Mouse (Mus musculus) forebrain, embryonic 14.5 days (tissue): ENCODE data around the gene Shroom1. TPM values are rescaled to one million over a fixed set of nuclear protein-coding genes. Genes with fewer than 3 reads are reported as not detected.

ENCODE experiments used
- ATAC-seq: fragments of 200-750 bp; cut with Nextera tagmentation; 2 replicates; pipeline ENCODE4 v1.8.0; 2017; ENCODE audit warnings: mild to moderate bottlenecking, moderate library complexity
- DNase-seq: peaks from one replicate; pipeline ENCODE4 v3.0.0-alpha.2; 2015; ENCODE audit warnings: low spot score
- H3K27ac ChIP-seq: fragments of 300-500 bp; sonication (generic); 2 replicates; pipeline ENCODE4 v1.5.1; 2014; ENCODE audit warnings: low read depth, mild to moderate bottlenecking, control low read depth, low read length, moderate library complexity
- H3K27me3 ChIP-seq: fragments of 300-500 bp; sonication (generic); replicated peaks from 2 replicates; pipeline ENCODE4 v1.6.1; 2014; ENCODE audit warnings: low read length, control low read depth, mixed read lengths; ENCODE audit not compliant: control insufficient read depth, insufficient read depth
- H3K36me3 ChIP-seq: fragments of 300-500 bp; sonication (generic); 2 replicates; pipeline ENCODE4 v1.6.1; 2014; ENCODE audit warnings: low read length, control low read depth; ENCODE audit not compliant: control insufficient read depth, insufficient read depth
- H3K4me1 ChIP-seq: fragments of 300-500 bp; sonication (generic); 2 replicates; pipeline ENCODE4 v1.6.1; 2014; ENCODE audit warnings: antibody characterized with exemption, low read length, control low read depth; ENCODE audit not compliant: control insufficient read depth, insufficient read depth
- H3K4me2 ChIP-seq: fragments of 300-500 bp; sonication (generic); 2 replicates; pipeline ENCODE4 v1.6.1; 2014; ENCODE audit warnings: mild to moderate bottlenecking, control low read depth, low read length
- H3K4me3 ChIP-seq: fragments of 300-500 bp; sonication (generic); 2 replicates; pipeline ENCODE4 v1.5.1; 2014; ENCODE audit warnings: low read depth, low read length, control low read depth
- H3K9ac ChIP-seq: fragments of 300-500 bp; sonication (generic); 2 replicates; pipeline ENCODE4 v1.6.1; 2014; ENCODE audit warnings: mild to moderate bottlenecking, low read length, control low read depth, moderate library complexity
- H3K9me3 ChIP-seq: fragments of 300-500 bp; sonication (generic); replicated peaks from 2 replicates; pipeline ENCODE4 v1.6.1; 2016; ENCODE audit warnings: low read length, control low read depth, mixed read lengths; ENCODE audit not compliant: control insufficient read depth
- WGBS: fragments of 180-500 bp; shearing (Covaris S2); extraction: QIAGEN DNeasy Blood & Tissue Kit; methylation state at CpG from one replicate; pipeline ENCODE4 v1.1.7; 2014; 5-methylcytosine and 5-hydroxymethylcytosine counted together
- polyA plus RNA-seq: library from polyadenylated mRNA; unstranded; fragments of >200 nt; fragmentation: Nextera tagmentation; extraction: Ambion mirVana; gene quantifications from 2 replicates; pipeline ENCODE4 v1.2.1, GENCODE M21; 2014

Shroom1 gene
- polyA plus RNA-seq, 1 experiment from 2014 or later, result 1.5 TPM

- peaks cover 36% of the 10 kb centered on the region for H3K27me3 ChIP-seq
- ATAC-seq (no peak; the same call in 1 of the 2 replicates), DNase-seq (peak; percentile 29)
- peak within 1 kb of the TSS; percentile 55 for H3K9ac ChIP-seq
- peaks cover 10% of the 10 kb centered on the region; the same call in 1 of the 2 replicates for H3K4me1 ChIP-seq
- H3K9me3 ChIP-seq, result 0 out of 2 replicates have a peak, but pooled peaks cover 2% of the 10 kb centered on the region
- H3K36me3 ChIP-seq, result no peaks in the 10 kb centered on the region
- 3% methylated on average over 40 of the region's 40 CpGs for whole genome bisulfite sequencing
- peak within 1 kb of the TSS; percentile 39 for H3K4me3 ChIP-seq
- H3K4me2 ChIP-seq, result peak within 1 kb of the TSS; percentile 62
- 0 out of 2 replicates have a peak within 1 kb of the TSS, but pooled peaks have one; percentile 21 for H3K27ac ChIP-seq
Observed at GRCm38 (mm10) chr11:53479783-53480301, 22.8 kb downstream of the Shroom1 start, which contains the start of the genes Gm9945 and Sowaha. Gene Gm9945 (plus strand): TSS chr11:53480166. Gene Sowaha (minus strand): TSS chr11:53480274.

GRCm38 (mm10) chr11:53481088-53481730 is 24.2 kb downstream of the Shroom1 start:
- no peak for DNase-seq
- Histone ChIP-seq H3K36me3 (no peaks in the 10 kb centered on the region), H3K4me1 (peaks cover 4% of the 10 kb centered on the region; the same call in 1 of the 2 replicates), H3K27me3 (peaks cover 36% of the 10 kb centered on the region), H3K9me3 (0 out of 2 replicates have a peak, but pooled peaks cover 2% of the 10 kb centered on the region), H3K27ac (no peak overlapping the region), H3K4me2 (no peak overlapping the region), H3K4me3 (no peak overlapping the region), H3K9ac (no peak overlapping the region)
- ATAC-seq, result no peak
- 78% methylated on average over 4 of the region's 4 CpGs for WGBS

GRCm38 (mm10) chr11:53483159-53483891 is 26.3 kb downstream of the Shroom1 start:
- Histone ChIP-seq H3K36me3 (no peaks in the 10 kb centered on the region), H3K9me3 (0 out of 2 replicates have a peak, but pooled peaks cover 2% of the 10 kb centered on the region), H3K4me1 (peaks cover 4% of the 10 kb centered on the region; the same call in 1 of the 2 replicates), H3K9ac (no peak overlapping the region), H3K27me3 (peaks cover 31% of the 10 kb centered on the region), H3K27ac (no peak overlapping the region), H3K4me2 (no peak overlapping the region), H3K4me3 (no peak overlapping the region)
- WGBS, result 79% methylated on average over 9 of the region's 9 CpGs
- ATAC-seq, result no peak
- DNase-seq, result no peak

- Histone ChIP-seq H3K27me3 (peaks cover 10% of the 10 kb centered on the region), H3K36me3 (no peaks in the 10 kb centered on the region), H3K4me1 (no peaks in the 10 kb centered on the region), H3K9ac (no peak overlapping the region), H3K4me3 (no peak overlapping the region), H3K4me2 (no peak overlapping the region), H3K9me3 (no peaks in the 10 kb centered on the region), H3K27ac (no peak overlapping the region)
- 41% methylated on average over 3 of the region's 3 CpGs for WGBS
- DNase-seq (no peak), ATAC-seq (no peak)
Observed at GRCm38 (mm10) chr11:53485719-53486118, 28.7 kb downstream of the Shroom1 start.

GRCm38 (mm10) chr11:53486351-53486750 is 29.3 kb downstream of the Shroom1 start:
- no peak overlapping the region for H3K9ac ChIP-seq
- WGBS, result 72% methylated on average over 3 of the region's 3 CpGs
- H3K4me3 ChIP-seq, result no peak overlapping the region
- no peaks in the 10 kb centered on the region for H3K4me1 ChIP-seq
- H3K4me2 ChIP-seq, result no peak overlapping the region
- DNase-seq (no peak), ATAC-seq (no peak)
- peaks cover 5% of the 10 kb centered on the region for H3K27me3 ChIP-seq
- H3K36me3 ChIP-seq, result no peaks in the 10 kb centered on the region
- no peaks in the 10 kb centered on the region for H3K9me3 ChIP-seq
- no peak overlapping the region for H3K27ac ChIP-seq

GRCm38 (mm10) chr11:53486822-53487594 is 30.0 kb downstream of the Shroom1 start:
- no peaks in the 10 kb centered on the region for H3K9me3 ChIP-seq
- DNase-seq (no peak), ATAC-seq (no peak)
- no peak overlapping the region for H3K27ac ChIP-seq
- H3K4me2 ChIP-seq, result peak overlapping the region; percentile 40
- peak overlapping the region; percentile 25; the same call in 1 of the 2 replicates for H3K9ac ChIP-seq
- no peaks in the 10 kb centered on the region for H3K36me3 ChIP-seq
- 0 out of 2 replicates have a peak, but pooled peaks cover 2% of the 10 kb centered on the region for H3K4me1 ChIP-seq
- 14% methylated on average over 27 of the region's 27 CpGs for WGBS
- peak overlapping the region; percentile 10; the same call in 1 of the 2 replicates for H3K4me3 ChIP-seq
- peaks cover 2% of the 10 kb centered on the region; the same call in 1 of the 2 replicates for H3K27me3 ChIP-seq

GRCm38 (mm10) chr11:53489007-53489406 is 32.0 kb downstream of the Shroom1 start:
- no peaks in the 10 kb centered on the region for H3K36me3 ChIP-seq
- H3K4me3 ChIP-seq, result no peak overlapping the region
- 91% methylated on average over 5 of the region's 5 CpGs for WGBS
- ATAC-seq (no peak), DNase-seq (no peak)
- no peak overlapping the region for H3K9ac ChIP-seq
- 0 out of 2 replicates have a peak, but pooled peaks cover 2% of the 10 kb centered on the region for H3K27me3 ChIP-seq
- H3K9me3 ChIP-seq, result no peaks in the 10 kb centered on the region
- no peak overlapping the region for H3K27ac ChIP-seq
- no peak overlapping the region for H3K4me2 ChIP-seq
- H3K4me1 ChIP-seq, result 0 out of 2 replicates have a peak, but pooled peaks cover 3% of the 10 kb centered on the region

GRCm38 (mm10) chr11:53489421-53489820 is 32.4 kb downstream of the Shroom1 start:
- no peak for ATAC-seq
- 68% methylated on average over 9 of the region's 9 CpGs for WGBS

More at GRCm38 (mm10) chr11:53489421-53489820, 32.4 kb downstream of the Shroom1 start:
- Histone ChIP-seq H3K4me1 (0 out of 2 replicates have a peak, but pooled peaks cover 3% of the 10 kb centered on the region), H3K9ac (no peak overlapping the region), H3K4me2 (no peak overlapping the region), H3K9me3 (no peaks in the 10 kb centered on the region), H3K4me3 (no peak overlapping the region), H3K36me3 (no peaks in the 10 kb centered on the region), H3K27ac (no peak overlapping the region), H3K27me3 (0 out of 2 replicates have a peak, but pooled peaks cover 2% of the 10 kb centered on the region)
- DNase-seq, result no peak
